Mouse (Mus musculus): ENCODE measurements around the gene Stat5b. TPM values are rescaled to one million over a fixed set of nuclear protein-coding genes. Genes with fewer than 3 reads are reported as not detected.
"Not testable (repeated sequence)": the region's sequence is repeated elsewhere in the genome, so short reads cannot be mapped to it uniquely, and the experiment has no call there.

Stat5b gene
- polyA plus RNA-seq, 1 experiment: 23.2 TPM

- Histone ChIP-seq H3K4me3 (ENCODE audit: insufficient read depth, low read depth, low read length) (no peak overlapping the region), H3K4me1 (ENCODE audit: control insufficient read depth, insufficient read depth, low read length) (no peaks in the 10 kb centered on the region), H3K36me3 (ENCODE audit: control insufficient read depth, insufficient read depth, low read length) (no peaks in the 10 kb centered on the region; the same call in 1 of the 2 replicates), H3K27me3 (replicated peaks; ENCODE audit: control insufficient read depth, insufficient read depth, low read length) (no peaks in the 10 kb centered on the region), H3K27ac (ENCODE audit: insufficient read depth, low read depth, low read length) (no peak overlapping the region)
- DNase-seq: no peak
- no peak for TF ChIP-seq POLR2A (IDR thresholded peaks at IDR 0.05; ENCODE audit: low read depth, low read length)
- no peak for TF ChIP-seq CTCF (conservative IDR thresholded peaks at IDR 0.05; ENCODE audit: insufficient read depth, insufficient read length, low read depth, low read length)
- WGBS: 79% methylated on average over 8 of the region's 8 CpGs
Observed at GRCm38 (mm10) chr11:100796585-100796984, 53.9 kb downstream of the Stat5b start.

- DNase-seq: no peak
- Histone ChIP-seq H3K4me3 (ENCODE audit: insufficient read depth, low read depth, low read length) (no peak overlapping the region), H3K27me3 (replicated peaks; ENCODE audit: control insufficient read depth, insufficient read depth, low read length) (no peaks in the 10 kb centered on the region), H3K4me1 (ENCODE audit: control insufficient read depth, insufficient read depth, low read length) (peaks cover 8% of the 10 kb centered on the region; the same call in 1 of the 2 replicates), H3K27ac (ENCODE audit: insufficient read depth, low read depth, low read length) (no peak overlapping the region), H3K36me3 (ENCODE audit: control insufficient read depth, insufficient read depth, low read length) (no peaks in the 10 kb centered on the region)
- 95% methylated on average over 2 of the region's 2 CpGs for WGBS
- TF ChIP-seq CTCF (conservative IDR thresholded peaks at IDR 0.05; ENCODE audit: insufficient read depth, insufficient read length, low read depth, low read length) (no peak), POLR2A (IDR thresholded peaks at IDR 0.05; ENCODE audit: low read depth, low read length) (no peak)
Observed at GRCm38 (mm10) chr11:100795386-100795785, 55.1 kb downstream of the Stat5b start.

GRCm38 (mm10) chr11:100791457-100792049, 59.0 kb downstream of the Stat5b start:
- Histone ChIP-seq H3K27ac (ENCODE audit: insufficient read depth, low read depth, low read length) (peak overlapping the region; percentile 96), H3K4me1 (ENCODE audit: control insufficient read depth, insufficient read depth, low read length) (peaks cover 13% of the 10 kb centered on the region; the same call in 1 of the 2 replicates), H3K27me3 (replicated peaks; ENCODE audit: control insufficient read depth, insufficient read depth, low read length) (no peaks in the 10 kb centered on the region), H3K36me3 (ENCODE audit: control insufficient read depth, insufficient read depth, low read length) (peaks cover 1% of the 10 kb centered on the region; the same call in 1 of the 2 replicates), H3K4me3 (ENCODE audit: insufficient read depth, low read depth, low read length) (no peak overlapping the region)
- DNase-seq: peak; percentile 90
- no peak for TF ChIP-seq CTCF (conservative IDR thresholded peaks at IDR 0.05; ENCODE audit: insufficient read depth, insufficient read length, low read depth, low read length)
- no peak for TF ChIP-seq POLR2A (IDR thresholded peaks at IDR 0.05; ENCODE audit: low read depth, low read length)
- 33% methylated on average over 2 of the region's 2 CpGs for WGBS

GRCm38 (mm10) chr11:100790644-100791043, 59.9 kb downstream of the Stat5b start:
- H3K36me3 ChIP-seq (ENCODE audit: control insufficient read depth, insufficient read depth, low read length); H3K27me3 ChIP-seq (replicated peaks; ENCODE audit: control insufficient read depth, insufficient read depth, low read length); H3K4me3 ChIP-seq (ENCODE audit: insufficient read depth, low read depth, low read length): not testable (repeated sequence)
- DNase-seq: peak; percentile 95
- 37% methylated on average over 9 of the region's 9 CpGs for WGBS
- H3K4me1 ChIP-seq (ENCODE audit: control insufficient read depth, insufficient read depth, low read length): peaks cover 13% of the 10 kb centered on the region; the same call in 1 of the 2 replicates
- H3K27ac ChIP-seq (ENCODE audit: insufficient read depth, low read depth, low read length): peak overlapping the region; percentile 96

- peaks cover 1% of the 10 kb centered on the region; the same call in 1 of the 2 replicates for H3K36me3 ChIP-seq (ENCODE audit: control insufficient read depth, insufficient read depth, low read length)
- TF ChIP-seq POLR2A (IDR thresholded peaks at IDR 0.05; ENCODE audit: low read depth, low read length) (no peak), CTCF (conservative IDR thresholded peaks at IDR 0.05; ENCODE audit: insufficient read depth, insufficient read length, low read depth, low read length) (no peak)
- no peak overlapping the region for H3K4me3 ChIP-seq (ENCODE audit: insufficient read depth, low read depth, low read length)
- DNase-seq: no peak
- no peaks in the 10 kb centered on the region for H3K27me3 ChIP-seq (replicated peaks; ENCODE audit: control insufficient read depth, insufficient read depth, low read length)
- H3K27ac ChIP-seq (ENCODE audit: insufficient read depth, low read depth, low read length): peak overlapping the region; percentile 43
- 97% methylated on average over 3 of the region's 3 CpGs for WGBS
- H3K4me1 ChIP-seq (ENCODE audit: control insufficient read depth, insufficient read depth, low read length): peaks cover 13% of the 10 kb centered on the region; the same call in 1 of the 2 replicates
Observed at GRCm38 (mm10) chr11:100789702-100790101, 60.8 kb downstream of the Stat5b start.

GRCm38 (mm10) chr11:100785774-100786173, 64.8 kb downstream of the Stat5b start:
- TF ChIP-seq POLR2A (IDR thresholded peaks at IDR 0.05; ENCODE audit: low read depth, low read length) (no peak), CTCF (conservative IDR thresholded peaks at IDR 0.05; ENCODE audit: insufficient read depth, insufficient read length, low read depth, low read length) (no peak)
- Histone ChIP-seq H3K27ac (ENCODE audit: insufficient read depth, low read depth, low read length) (no peak overlapping the region), H3K4me3 (ENCODE audit: insufficient read depth, low read depth, low read length) (no peak overlapping the region), H3K4me1 (ENCODE audit: control insufficient read depth, insufficient read depth, low read length) (peaks cover 11% of the 10 kb centered on the region; the same call in 1 of the 2 replicates), H3K36me3 (ENCODE audit: control insufficient read depth, insufficient read depth, low read length) (peaks cover 1% of the 10 kb centered on the region; the same call in 1 of the 2 replicates), H3K27me3 (replicated peaks; ENCODE audit: control insufficient read depth, insufficient read depth, low read length) (no peaks in the 10 kb centered on the region)
- DNase-seq: no peak
- 89% methylated on average over 2 of the region's 2 CpGs for WGBS

GRCm38 (mm10) chr11:100784286-100784685, 66.2 kb downstream of the Stat5b start:
- Histone ChIP-seq H3K4me1 (ENCODE audit: control insufficient read depth, insufficient read depth, low read length) (peaks cover 4% of the 10 kb centered on the region; the same call in 1 of the 2 replicates), H3K36me3 (ENCODE audit: control insufficient read depth, insufficient read depth, low read length) (no peaks in the 10 kb centered on the region; the same call in 1 of the 2 replicates), H3K27me3 (replicated peaks; ENCODE audit: control insufficient read depth, insufficient read depth, low read length) (no peaks in the 10 kb centered on the region), H3K4me3 (ENCODE audit: insufficient read depth, low read depth, low read length) (no peak overlapping the region), H3K27ac (ENCODE audit: insufficient read depth, low read depth, low read length) (no peak overlapping the region)
- WGBS: 75% methylated on average over 8 of the region's 8 CpGs
- TF ChIP-seq CTCF (conservative IDR thresholded peaks at IDR 0.05; ENCODE audit: insufficient read depth, insufficient read length, low read depth, low read length): no peak
- no peak for TF ChIP-seq POLR2A (IDR thresholded peaks at IDR 0.05; ENCODE audit: low read depth, low read length)
- DNase-seq: peak; percentile 29
